Mouse (Mus musculus) heart, adult 9 months (tissue): ENCODE results near the gene Jmjd7.

Experiments used
- DNase-seq, 2 experiments: peaks; one replicate each; pipeline ENCODE4 v3.0.0; 2022; ENCODE audit warnings: low spot score in 2 of 2

Gene Jmjd7

DNA sequence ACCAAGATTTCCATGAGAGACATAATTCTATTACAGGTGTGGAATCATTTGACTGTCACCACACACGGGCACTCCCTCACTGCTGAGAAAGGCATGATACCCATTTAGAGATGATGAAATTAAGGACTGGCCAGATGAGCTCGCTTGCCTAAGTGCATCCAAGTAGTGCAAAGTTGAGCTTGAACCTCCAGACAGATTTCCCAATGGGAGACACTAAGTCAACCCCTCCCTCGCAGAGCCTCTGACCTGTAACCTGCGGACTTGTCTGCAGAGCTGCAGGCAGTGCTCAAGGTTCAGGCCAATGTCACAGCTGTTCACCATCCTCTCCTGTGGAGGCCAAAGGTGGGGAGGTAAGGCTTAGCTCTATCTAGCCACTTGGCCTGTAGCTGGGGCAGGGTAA, 31.5 kb downstream of the Jmjd7 start:
- DNase-seq: no peak

DNA sequence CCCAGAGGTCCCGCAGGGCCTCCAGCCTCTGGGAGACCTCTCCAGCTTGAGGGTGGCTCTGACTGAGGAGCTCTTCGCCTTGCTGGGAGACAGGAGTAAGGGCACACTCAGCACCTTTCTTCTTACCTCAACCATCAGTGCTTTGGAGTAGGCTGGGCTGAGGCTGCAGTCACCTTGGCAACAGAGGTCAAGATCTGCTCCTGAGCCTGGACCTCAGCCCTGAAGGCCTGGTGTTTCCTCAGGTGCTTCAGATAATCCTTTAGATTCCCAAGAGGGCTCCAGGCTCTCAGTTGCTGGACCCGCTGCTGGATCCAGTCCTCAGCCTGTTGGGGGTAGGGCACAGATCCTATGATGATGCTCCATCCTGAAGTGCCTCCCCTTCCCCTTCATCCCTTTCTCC, 32.2 kb downstream of the Jmjd7 start:
- DNase-seq: no peak

- DNase-seq: no peak
Observed at GRCm38 (mm10) chr2:120060190-120060589, 32.9 kb downstream of the Jmjd7 start.

DNA sequence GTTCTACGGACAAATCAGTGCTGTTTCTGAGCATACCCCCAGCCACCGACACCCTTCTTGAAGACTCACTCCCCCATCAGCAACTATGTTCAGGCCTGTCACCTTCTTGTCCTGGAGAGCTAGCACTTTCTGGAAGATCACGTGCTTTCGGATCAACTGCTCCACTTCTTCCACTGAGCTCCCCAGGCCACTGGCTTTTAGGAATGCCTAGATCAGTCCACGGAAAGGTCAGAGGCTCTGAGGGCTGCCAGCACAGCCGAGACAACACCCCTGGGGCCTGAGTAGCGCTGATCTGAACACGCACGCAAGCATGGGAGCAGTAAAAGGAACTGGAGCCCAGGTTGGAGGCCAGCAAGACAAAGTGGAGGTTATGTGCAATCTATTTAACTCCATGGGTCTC, 33.4 kb downstream of the Jmjd7 start:
- DNase-seq: no peak

DNA sequence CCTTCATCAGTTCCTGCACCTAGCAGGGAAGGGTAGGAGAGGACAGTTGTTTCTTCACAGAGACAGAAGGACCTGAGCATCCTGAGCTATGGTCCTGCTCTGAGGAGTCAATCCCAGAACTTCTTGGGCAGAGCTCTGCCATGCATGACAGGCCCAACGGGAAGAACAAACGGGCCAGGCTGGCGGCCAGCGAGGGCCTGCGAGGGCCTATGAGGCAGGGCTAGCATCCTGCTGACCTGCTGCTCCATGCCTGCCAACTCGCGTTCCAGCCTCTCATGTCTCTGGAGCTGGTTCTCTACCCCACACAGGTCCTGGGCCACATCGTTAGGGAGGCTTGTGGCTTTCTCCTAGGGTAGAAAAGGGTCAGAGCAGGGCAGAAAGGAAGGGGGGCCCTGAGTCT, 35.0 kb downstream of the Jmjd7 start:
- DNase-seq: no peak

DNA sequence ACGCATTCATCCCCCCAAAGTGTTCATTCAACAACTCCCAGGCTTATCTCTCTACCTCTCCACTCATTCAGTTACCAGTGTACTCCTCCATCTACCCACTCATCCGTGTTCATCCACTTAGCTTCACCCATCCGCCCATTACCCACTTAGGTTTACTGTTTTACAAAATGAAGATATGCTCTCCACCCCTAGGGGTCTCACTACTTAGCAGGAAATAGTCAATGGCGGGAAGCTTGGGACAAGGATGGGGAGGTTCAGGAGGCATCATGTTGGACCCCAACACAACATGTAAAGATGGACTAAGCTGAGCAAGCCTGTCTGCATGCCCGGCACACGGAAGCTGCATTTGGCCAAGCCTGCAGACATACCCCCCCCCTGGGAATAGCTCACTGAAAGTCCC, 37.4 kb downstream of the Jmjd7 start:
- no peak for DNase-seq

DNA sequence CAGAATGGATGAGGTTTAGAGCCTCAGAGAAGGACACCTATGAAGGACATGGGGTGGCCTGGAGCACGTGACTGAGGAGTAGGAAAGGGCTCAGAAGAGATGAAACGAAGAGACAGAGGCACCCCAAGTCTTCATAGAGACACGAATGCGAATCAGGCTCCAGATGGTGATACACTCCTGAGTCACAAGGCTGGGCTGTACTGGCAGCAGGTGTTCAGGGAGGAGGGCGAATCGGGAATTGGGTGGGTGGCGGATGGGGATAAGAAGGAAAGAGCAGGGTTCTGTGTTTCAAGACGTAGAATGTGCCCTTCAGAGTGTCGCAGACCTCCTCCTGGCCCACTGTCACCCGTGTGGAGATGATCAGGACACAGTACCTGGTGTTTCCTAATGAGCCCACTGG, 38.0 kb downstream of the Jmjd7 start:
- no peak for DNase-seq

DNA sequence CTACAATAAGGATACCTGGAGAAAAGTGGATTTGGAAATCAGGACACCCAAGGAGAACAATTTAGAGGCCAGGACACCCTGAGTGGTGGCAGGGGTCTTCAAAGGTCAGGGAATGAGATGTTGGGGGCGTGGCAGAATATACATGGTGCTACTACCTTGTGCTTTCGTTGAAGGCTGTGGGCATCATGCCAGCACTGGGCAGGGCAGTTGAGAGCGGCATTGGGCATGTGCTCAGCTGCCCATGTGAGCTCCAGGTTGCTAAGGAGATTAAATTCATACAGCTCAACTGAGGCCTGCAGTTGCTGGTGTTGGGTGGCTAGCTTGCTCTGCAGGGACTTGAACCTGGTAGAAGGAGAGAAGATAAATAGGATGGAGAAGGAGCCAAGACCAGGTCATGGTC, 38.9 kb downstream of the Jmjd7 start:
- DNase-seq: no peak

GRCm38 (mm10) chr2:120068555-120069465, 41.5 kb downstream of the Jmjd7 start:
- DNase-seq: no peak

DNA sequence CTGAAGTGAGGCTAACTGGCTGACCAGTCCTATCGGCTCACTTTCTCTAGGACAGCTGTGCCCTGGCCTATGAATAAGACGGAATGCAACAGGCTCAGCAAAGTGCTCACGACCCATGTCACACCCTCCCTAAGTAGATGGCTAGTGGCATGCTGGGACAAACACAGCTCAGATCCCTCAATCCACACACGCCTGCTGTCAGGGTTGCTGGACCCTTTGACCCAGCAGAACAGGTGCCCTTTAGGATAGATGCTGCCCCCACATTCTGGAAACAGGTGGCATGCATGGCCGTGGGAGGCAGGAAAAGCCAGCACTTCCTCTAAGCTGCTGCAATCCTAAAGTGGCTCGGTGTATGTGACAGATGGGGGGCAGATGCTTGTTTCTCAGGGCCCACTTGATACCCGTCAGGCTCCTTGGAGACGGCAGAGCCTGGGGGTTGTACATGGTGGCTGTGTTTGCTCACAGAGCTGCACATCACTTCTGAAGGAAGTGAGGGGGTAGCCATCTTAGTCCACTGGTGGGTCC, 42.2 kb downstream of the Jmjd7 start:
- DNase-seq: no peak

GRCm38 (mm10) chr2:120074096-120074495, 46.8 kb downstream of the Jmjd7 start:
- DNase-seq: no peak

DNA sequence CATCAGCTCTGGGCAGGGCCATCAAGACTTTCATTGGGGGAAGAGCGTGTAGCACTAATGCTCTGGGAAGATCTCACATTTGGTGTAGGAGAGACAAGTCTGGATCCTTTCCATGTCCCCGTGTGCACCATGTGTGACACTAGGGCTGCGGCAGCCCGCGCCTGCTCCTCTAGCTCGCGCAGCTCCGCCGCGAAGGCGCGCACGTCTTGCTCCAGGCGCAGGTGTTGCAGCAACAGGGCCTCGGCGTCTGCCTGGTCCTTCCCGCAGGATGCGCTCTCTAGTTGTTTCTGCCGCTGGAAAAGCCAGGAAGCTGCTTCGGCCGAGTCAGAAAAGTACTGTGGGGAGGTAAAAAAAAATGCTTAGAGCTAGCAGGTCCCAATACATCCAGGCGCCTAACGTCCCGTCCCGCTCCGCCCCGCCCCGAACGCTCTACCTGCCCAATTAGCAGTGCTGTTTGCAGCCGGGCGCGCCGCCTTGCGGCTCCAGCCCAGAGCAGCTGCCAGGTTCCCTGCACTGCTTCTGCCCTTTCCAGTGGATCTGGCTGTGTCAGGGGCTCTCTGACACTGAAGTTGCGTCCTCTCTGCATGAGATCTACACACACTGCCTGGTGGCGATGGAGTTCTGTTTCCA, 48.9 kb downstream of the Jmjd7 start:
- no peak for DNase-seq
